Mouse (Mus musculus) stomach, embryonic 14.5 days (tissue): Measurements from ENCODE around the gene Aqr. TPM values are rescaled to one million over a fixed set of nuclear protein-coding genes. Genes with fewer than 3 reads are reported as not detected.

Source experiments
- ATAC-seq: fragments of 200-750 bp; cut with Nextera tagmentation; 2 replicates; pipeline ENCODE4 v1.8.0; 2017; ENCODE audit warnings: low read depth, moderate TSS enrichment; ENCODE audit not compliant: insufficient number of reproducible peaks, insufficient read depth, low FRiP score
- H3K27ac ChIP-seq: fragments of 300-500 bp; sonication (generic); 2 replicates; pipeline ENCODE4 v1.5.1; 2014; ENCODE audit warnings: mild to moderate bottlenecking, low read length, moderate library complexity, mixed read lengths
- H3K27me3 ChIP-seq: fragments of 300-500 bp; sonication (generic); 2 replicates; pipeline ENCODE4 v1.6.1; 2014; ENCODE audit warnings: low read length, control low read depth, mixed read lengths; ENCODE audit not compliant: control insufficient read depth, insufficient read depth
- H3K36me3 ChIP-seq: fragments of 300-500 bp; sonication (generic); 2 replicates; pipeline ENCODE4 v1.6.1; 2014; ENCODE audit warnings: mild to moderate bottlenecking, control low read depth, low read length, moderate library complexity, mixed read lengths; ENCODE audit not compliant: control insufficient read depth, insufficient read depth
- H3K4me1 ChIP-seq: fragments of 300-500 bp; sonication (generic); 2 replicates; pipeline ENCODE4 v1.6.1; 2014; ENCODE audit warnings: low read length, control low read depth, mixed read lengths; ENCODE audit not compliant: control insufficient read depth, insufficient read depth
- H3K4me2 ChIP-seq: fragments of 300-500 bp; sonication (generic); replicated peaks from 2 replicates; pipeline ENCODE4 v1.6.1; 2014; ENCODE audit warnings: low read depth, low read length, control low read depth
- H3K4me3 ChIP-seq: fragments of 300-500 bp; sonication (generic); 2 replicates; pipeline ENCODE4 v1.5.1; 2014; ENCODE audit warnings: low read depth, low read length, control low read depth
- H3K9ac ChIP-seq: fragments of 300-500 bp; sonication (generic); replicated peaks from 2 replicates; pipeline ENCODE4 v1.6.1; 2014; ENCODE audit warnings: low read depth, mild to moderate bottlenecking, control low read depth, low read length, moderate library complexity, mixed read lengths
- H3K9me3 ChIP-seq: fragments of 300-500 bp; sonication (generic); 2 replicates; pipeline ENCODE4 v1.6.1; 2016; ENCODE audit warnings: low read depth, low read length, control low read depth; ENCODE audit not compliant: control insufficient read depth
- WGBS: fragments of 180-500 bp; shearing (Covaris S2); extraction: QIAGEN DNeasy Blood & Tissue Kit; methylation state at CpG from one replicate; pipeline ENCODE4 v1.1.7; 2014; 5-methylcytosine and 5-hydroxymethylcytosine counted together
- polyA plus RNA-seq: library from polyadenylated mRNA; unstranded; fragments of >200 nt; fragmentation: Nextera tagmentation; extraction: Ambion mirVana; gene quantifications from 2 replicates; pipeline ENCODE4 v1.2.1, GENCODE M21; 2014

The Aqr gene
- polyA plus RNA-seq, 1 experiment from 2014 or later: 54.1 TPM

DNA sequence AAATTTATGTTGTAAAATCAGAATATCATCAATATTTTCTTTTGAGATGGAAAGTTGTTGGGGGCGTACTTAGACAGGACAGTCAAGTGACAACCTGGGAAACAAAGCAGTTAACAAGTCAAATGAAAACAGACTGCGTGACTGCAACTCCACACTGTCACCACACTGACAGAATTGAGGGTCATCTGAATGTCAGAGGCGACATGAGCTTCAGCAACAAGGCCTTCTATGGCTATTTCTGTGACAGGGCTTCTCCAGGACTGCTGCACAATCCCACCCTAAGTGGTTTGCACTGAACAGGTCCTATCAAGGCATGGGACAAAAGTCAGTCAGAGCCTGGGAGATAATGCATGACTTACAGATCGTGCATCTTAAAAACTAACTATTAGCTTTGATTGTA lies 63.5 kb downstream of the Aqr start:
- no peak overlapping the region for H3K27ac ChIP-seq
- 93% methylated on average over 4 of the region's 4 CpGs for WGBS
- no peaks in the 10 kb centered on the region for H3K27me3 ChIP-seq
- ATAC-seq: no peak
- H3K4me2 ChIP-seq: no peak overlapping the region
- peaks cover 48% of the 10 kb centered on the region for H3K36me3 ChIP-seq
- H3K4me1 ChIP-seq: no peaks in the 10 kb centered on the region
- H3K9me3 ChIP-seq: no peaks in the 10 kb centered on the region
- no peak overlapping the region for H3K4me3 ChIP-seq
- H3K9ac ChIP-seq: no peak overlapping the region

DNA sequence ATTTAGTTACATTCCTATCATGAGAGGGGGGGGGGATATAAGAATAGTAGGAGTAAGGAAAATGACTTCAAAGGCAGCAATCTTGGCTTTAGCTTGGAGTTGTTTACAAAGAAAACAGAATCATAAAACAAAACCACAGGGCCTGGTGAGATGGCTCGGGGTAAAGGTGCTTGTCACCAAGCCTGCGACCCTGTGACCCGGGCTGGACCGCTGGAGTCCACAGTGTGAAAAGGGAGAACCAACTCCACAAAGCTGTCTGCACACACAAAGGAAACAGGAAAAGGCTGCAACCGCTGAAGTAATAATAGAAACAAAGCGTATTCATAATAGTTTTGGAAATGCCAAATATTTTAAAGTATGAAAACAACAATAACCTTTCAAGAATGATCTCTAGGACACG lies 67.4 kb downstream of the Aqr start:
- WGBS: 76% methylated on average over 7 of the region's 7 CpGs
- H3K4me2 ChIP-seq: no peak overlapping the region
- peaks cover 51% of the 10 kb centered on the region for H3K36me3 ChIP-seq
- no peak overlapping the region for H3K9ac ChIP-seq
- ATAC-seq: no peak
- H3K27me3 ChIP-seq: no peaks in the 10 kb centered on the region
- no peaks in the 10 kb centered on the region for H3K9me3 ChIP-seq
- no peak overlapping the region for H3K4me3 ChIP-seq
- no peaks in the 10 kb centered on the region for H3K4me1 ChIP-seq
- H3K27ac ChIP-seq: no peak overlapping the region

DNA sequence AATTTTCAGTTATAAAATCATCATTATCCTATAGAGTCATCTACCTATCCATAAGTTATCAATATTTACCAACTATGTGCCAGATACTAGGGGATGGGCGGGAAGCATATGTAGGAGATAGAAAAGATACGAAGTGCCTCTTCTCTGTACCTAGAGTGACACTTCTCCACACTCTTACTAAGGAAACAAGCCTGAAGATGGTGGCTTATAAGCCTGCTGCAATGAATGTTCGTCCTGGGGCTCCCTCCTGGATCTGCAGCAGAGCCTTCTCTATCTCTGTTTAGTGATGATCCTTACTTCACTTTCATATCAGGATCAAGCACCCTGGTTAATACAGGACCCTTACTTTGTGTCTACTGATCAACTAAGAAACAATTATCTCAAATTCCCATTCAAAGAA lies 69.2 kb downstream of the Aqr start:
- Histone ChIP-seq H3K9me3 (no peaks in the 10 kb centered on the region), H3K4me3 (no peak overlapping the region), H3K27ac (no peak overlapping the region), H3K4me2 (no peak overlapping the region), H3K9ac (no peak overlapping the region), H3K27me3 (no peaks in the 10 kb centered on the region), H3K36me3 (peaks cover 60% of the 10 kb centered on the region), H3K4me1 (no peaks in the 10 kb centered on the region)
- WGBS: 92% methylated on average over 3 of the region's 3 CpGs
- ATAC-seq: no peak

DNA sequence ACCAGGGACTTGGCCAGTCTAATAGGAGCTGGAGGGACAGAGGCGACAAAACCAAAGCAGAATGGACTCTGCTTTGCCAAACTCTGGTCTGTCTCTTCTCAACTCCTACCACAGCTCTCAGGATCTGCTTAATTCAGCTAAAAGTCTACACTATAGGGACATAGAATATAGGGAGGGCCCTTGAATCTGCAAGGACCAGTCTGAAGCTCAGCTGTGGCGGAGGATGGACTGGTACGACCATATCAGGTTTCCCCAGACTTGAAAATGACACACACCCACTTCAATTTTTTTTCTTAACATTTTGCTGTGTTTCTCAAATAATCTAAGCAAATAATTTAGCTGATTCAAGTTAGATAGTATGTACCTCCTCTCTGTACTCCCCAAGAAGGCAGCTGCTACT lies 69.6 kb downstream of the Aqr start:
- Histone ChIP-seq H3K36me3 (peaks cover 62% of the 10 kb centered on the region), H3K9ac (no peak overlapping the region), H3K27me3 (no peaks in the 10 kb centered on the region), H3K27ac (no peak overlapping the region), H3K9me3 (no peaks in the 10 kb centered on the region), H3K4me3 (no peak overlapping the region), H3K4me2 (no peak overlapping the region), H3K4me1 (no peaks in the 10 kb centered on the region)
- 93% methylated on average over 3 of the region's 3 CpGs for WGBS
- no peak for ATAC-seq

DNA sequence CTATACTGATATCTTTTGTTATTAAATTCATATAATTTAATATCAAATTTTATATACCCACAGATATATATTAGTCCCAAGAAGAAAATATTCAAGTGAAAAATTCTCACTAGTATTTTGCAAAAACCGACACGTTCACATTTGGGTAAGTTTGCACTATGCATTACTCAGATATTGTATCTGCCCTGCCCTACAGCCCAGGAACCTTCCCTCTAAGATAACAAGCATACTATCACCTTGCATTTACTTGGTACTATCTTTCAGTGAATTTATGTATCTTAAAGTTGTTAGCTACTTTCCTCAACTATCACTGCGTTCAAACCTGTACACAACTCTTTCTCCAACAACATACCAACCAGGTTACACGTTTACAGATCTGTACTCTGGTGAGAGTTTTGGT lies 71.3 kb downstream of the Aqr start:
- ATAC-seq: no peak
- WGBS: 90% methylated on average over 4 of the region's 4 CpGs
- peaks cover 62% of the 10 kb centered on the region for H3K36me3 ChIP-seq
- no peak overlapping the region for H3K9ac ChIP-seq
- H3K27me3 ChIP-seq: no peaks in the 10 kb centered on the region
- no peak overlapping the region for H3K4me3 ChIP-seq
- H3K4me2 ChIP-seq: no peak overlapping the region
- H3K9me3 ChIP-seq: no peaks in the 10 kb centered on the region
- no peaks in the 10 kb centered on the region for H3K4me1 ChIP-seq
- H3K27ac ChIP-seq: no peak overlapping the region

DNA sequence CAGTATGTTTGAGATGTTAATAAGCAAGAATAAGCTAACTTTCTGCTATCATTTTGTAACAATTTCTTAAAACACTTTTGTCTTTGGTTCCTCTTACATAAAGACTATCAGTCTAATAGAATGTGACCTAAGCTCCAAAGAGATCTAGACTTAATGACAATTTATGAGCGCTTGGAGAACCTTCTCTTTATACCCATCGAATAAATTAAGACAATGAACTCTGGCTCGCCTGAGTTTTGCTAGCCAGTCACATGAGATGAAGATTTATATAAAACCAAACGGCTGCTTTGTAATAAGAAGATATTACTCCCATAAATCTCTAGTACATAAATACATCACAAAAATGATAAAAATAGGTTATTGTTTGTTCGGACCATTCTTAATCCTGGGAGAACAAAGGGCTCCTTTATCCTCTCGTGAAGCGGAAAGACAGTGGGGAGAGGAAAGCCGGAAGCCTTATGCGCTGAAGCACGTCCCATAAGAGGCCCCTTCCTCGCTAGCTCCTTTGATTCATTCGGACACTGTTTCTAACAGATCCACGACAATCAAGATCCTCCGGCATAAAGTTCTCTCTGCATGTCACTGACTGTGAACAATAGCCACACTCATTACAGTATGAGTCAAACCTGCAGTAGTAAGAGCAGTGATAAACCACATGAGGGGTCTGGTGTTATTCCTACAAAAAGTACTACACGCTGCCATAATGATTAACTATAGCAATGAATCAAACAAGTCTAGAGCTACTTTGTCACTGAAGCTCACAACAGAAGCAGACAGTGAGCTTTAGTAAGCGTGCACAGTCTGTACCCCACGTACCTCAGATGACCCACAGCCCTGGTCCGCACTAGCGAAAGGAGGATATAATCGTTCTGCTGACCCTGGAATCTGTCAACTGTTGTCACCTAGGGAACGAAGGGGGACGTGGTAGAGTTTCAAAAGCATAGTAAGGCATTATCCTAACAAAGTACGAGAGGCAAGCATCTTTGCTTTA lies 79.2 kb downstream of the Aqr start:
- no peak overlapping the region for H3K9ac ChIP-seq
- H3K27me3 ChIP-seq: no peaks in the 10 kb centered on the region
- no peak for ATAC-seq
- H3K4me2 ChIP-seq: no peak overlapping the region
- H3K4me1 ChIP-seq: no peaks in the 10 kb centered on the region
- 78% methylated on average over 23 of the region's 23 CpGs for WGBS
- H3K27ac ChIP-seq: no peak overlapping the region
- peaks cover 66% of the 10 kb centered on the region for H3K36me3 ChIP-seq
- H3K9me3 ChIP-seq: no peaks in the 10 kb centered on the region
- H3K4me3 ChIP-seq: no peak overlapping the region

DNA sequence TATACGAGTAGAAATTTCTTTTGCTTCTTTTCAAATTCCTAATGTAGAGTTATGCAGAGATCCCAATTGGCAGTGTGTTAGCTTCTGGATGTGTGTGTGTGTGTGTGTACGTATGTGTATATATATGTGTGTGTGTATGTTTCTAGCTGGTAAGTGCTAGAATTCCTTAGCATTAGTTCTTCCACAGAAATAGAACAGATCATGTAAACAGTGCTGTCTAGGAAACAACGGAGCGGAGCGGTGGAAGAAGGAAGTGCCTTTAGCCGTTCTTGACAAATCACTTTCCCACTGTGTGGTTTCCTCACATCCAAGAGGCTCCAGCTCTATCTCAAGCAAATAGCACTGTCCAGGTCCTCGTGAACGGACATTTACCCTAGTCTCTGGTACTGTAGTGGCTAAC lies 80.4 kb downstream of the Aqr start:
- Histone ChIP-seq H3K27ac (no peak overlapping the region), H3K4me3 (no peak overlapping the region), H3K4me2 (no peak overlapping the region), H3K9me3 (no peaks in the 10 kb centered on the region), H3K4me1 (no peaks in the 10 kb centered on the region), H3K36me3 (peaks cover 68% of the 10 kb centered on the region), H3K9ac (no peak overlapping the region), H3K27me3 (no peaks in the 10 kb centered on the region)
- whole genome bisulfite sequencing: 56% methylated on average over 8 of the region's 8 CpGs
- ATAC-seq: peak; percentile 37; the same call in 1 of the 2 replicates

DNA sequence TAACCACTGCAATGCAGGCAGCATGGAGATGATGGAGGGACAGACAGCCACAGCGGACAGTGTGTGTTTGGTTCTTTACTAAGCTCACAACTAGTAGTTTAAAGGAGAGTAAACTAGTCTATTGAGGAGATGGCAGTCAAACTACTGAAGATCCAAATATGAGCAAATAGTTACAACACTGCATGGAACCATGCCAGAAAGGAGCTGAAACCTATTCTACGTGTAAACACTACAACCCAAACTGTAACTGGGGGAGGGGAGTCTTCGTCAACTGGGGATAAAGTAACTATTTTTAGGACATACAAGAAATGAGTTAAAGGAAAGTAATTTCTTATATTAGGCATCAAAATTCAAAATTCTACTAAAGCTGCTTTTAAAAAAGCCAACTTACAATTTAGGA lies 84.4 kb downstream of the Aqr start:
- no peak for ATAC-seq
- no peak overlapping the region for H3K27ac ChIP-seq
- no peak overlapping the region for H3K9ac ChIP-seq
- H3K36me3 ChIP-seq: peaks cover 53% of the 10 kb centered on the region
- no peaks in the 10 kb centered on the region for H3K27me3 ChIP-seq
- H3K4me3 ChIP-seq: no peak overlapping the region
- no peaks in the 10 kb centered on the region for H3K9me3 ChIP-seq
- H3K4me1 ChIP-seq: no peaks in the 10 kb centered on the region
- H3K4me2 ChIP-seq: no peak overlapping the region
- 70% methylated on average over 3 of the region's 3 CpGs for WGBS
